Mouse (Mus musculus) monocyte, adult 59 days (primary cell): ENCODE results near the gene 1500011B03Rik. TPM values are rescaled to one million over a fixed set of nuclear protein-coding genes. Genes with fewer than 3 reads are reported as not detected.

Source experiments
- total RNA-seq, 2 experiments: library from RNA; stranded (reverse); gene quantifications; one replicate each; pipeline ENCODE4 v1.2.4; 2023

1500011B03Rik gene
- 10 to 100 TPM; 34.2 to 43.0 TPM for total RNA-seq

DNA sequence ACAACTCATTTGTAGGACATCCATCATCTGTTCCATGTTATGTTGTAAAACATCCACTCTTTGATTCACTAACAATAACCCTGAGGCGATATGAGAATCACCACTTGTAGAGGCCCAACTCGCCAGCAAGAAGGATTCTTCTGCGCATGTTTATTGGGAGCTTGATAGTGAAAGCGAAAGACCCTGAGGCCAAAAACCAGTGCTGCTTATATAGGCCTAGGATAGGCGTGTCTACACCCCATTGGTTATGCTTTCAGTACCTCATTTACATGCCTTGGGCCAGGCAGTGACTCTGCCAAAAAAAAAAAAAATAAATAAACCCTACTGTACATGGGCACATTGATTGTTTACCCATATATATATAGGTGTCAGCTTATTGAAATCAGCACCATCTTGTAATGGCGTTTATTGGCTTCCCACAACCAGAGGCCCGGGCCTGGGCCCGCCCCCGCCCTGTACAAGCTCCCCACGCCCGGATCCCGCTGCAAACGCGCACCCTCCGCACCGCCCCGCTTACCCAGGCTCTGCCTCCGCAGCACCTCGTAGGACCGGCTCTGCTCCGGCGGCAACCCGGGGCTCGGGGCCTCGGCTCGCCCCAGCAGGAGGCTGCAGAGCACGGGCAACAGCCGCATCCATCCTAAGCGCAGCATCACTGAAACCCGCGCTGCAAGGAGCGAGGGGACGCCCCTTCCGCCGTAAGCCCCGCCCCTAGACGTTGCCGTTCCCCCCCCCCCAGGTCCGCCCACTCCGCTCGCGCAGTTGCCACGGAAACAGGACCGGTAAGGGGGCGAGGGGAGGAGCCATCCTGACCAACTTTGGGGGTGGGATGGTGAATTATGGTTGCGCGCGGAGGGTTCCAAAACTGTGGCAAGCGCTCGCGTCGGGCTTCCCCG lies at the start of gene 1500011B03Rik:
Gene 1500011B03Rik (minus strand): TSS at position 673 of the 893 bp plus-strand sequence.

DNA sequence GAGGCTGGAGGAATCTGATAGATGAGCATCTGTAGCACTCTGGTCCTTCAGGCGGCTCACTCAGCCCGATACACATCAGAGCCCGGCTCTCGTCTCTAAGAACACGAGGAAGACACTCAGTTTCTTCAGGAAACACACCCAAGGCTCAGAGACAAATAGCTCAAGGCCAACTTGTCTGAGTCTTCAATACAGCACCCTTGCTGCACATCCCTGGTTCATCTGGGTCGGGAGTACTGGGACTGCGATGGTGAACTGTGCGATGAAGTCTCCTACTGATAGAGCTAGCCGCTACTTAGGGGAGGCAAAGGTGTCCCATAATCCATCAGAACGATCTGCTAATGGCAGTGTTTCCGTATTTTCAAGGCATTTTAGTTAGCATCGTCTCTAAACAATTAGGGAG lies 35.3 kb upstream of the 1500011B03Rik start, which contains the start of gene Gm9936:
Gene Gm9936 (minus strand): TSS at position 101 of the 400 bp plus-strand sequence.

GRCm38 (mm10) chr5:114853364-114853763 lies 30.1 kb upstream of the 1500011B03Rik start, which contains the start of gene 4930519G04Rik:
Gene 4930519G04Rik (plus strand): TSS chr5:114853664.

DNA sequence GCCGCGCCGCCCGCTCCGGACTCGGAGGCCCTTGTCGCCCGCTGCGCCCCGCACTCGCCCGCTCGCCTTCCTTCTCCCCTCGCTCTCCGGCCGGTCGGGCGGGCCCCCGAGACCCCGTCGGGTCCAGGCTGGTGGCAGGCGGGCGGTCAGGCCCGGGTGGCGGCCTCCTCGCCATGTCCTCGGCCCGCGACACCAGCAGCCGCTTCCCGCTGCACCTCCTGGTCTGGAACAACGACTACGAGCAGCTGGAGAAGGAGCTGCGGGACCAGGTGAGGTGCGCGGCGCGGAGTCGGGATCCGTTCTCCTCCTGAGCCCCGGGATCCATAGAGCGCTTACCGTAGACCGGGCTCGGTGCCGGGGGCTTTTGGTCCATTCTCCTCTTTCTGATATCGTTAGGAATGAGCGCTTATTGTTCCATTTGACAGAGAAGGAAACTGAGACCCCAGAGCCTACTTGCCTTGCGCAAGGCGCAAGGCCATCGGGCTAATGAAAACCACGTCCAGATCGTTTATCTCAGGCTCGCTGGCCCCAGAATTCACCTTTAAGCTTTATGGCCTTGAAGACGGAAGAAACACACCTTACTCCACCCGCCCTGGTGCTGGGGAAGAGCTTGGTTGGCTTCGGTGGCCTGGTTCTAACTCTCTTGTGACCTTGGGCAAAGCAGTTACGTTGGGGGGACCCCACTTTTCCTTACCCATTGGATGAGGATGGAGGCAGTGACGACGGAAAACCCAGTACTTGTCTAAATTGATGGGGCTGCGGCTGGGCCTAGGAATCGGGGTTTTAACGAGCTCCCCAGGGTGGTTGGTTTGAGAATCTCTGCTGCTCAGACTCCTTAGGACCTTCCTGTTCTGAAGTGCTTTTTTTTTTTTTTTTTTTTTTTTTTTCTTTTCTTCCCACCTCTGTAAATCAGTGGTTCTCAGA lies 48.0 kb downstream of the 1500011B03Rik start, which contains the start of gene Git2:
Gene Git2 (minus strand): TSS at position 462 of the 924 bp plus-strand sequence.

GRCm38 (mm10) chr5:114774403-114775051 lies 48.7 kb downstream of the 1500011B03Rik start, which contains the start of gene Ankrd13a:
Gene Ankrd13a (plus strand): TSS chr5:114774677.

Other genes with a start within 250 kb of the 1500011B03Rik start
- 10 to 100 TPM in 1 of 2 experiments, 1 to 10 TPM in 1; 7.4 to 11.9 TPM for gene Trpv4, start 165.0 kb downstream of the 1500011B03Rik start, total RNA-seq
- 100 to 1,000 TPM; 175 to 179 TPM for gene Gltp, start 132.5 kb downstream of the 1500011B03Rik start, total RNA-seq
- 10 to 100 TPM in 1 of 2 experiments, 1 to 10 TPM in 1; 7.6 to 11.7 TPM for gene Tchp, start 115.7 kb downstream of the 1500011B03Rik start, total RNA-seq
- gene Ankrd13a, start 48.8 kb downstream of the 1500011B03Rik start, total RNA-seq = 100 to 1,000 TPM; 156 to 165 TPM
- 100 to 1,000 TPM; 144 to 147 TPM for gene Git2, start 48.0 kb downstream of the 1500011B03Rik start, total RNA-seq
- not detected for gene 4930519G04Rik, start 30.2 kb upstream of the 1500011B03Rik start, total RNA-seq
- gene Gm9936, start 35.2 kb upstream of the 1500011B03Rik start, total RNA-seq = not detected
- 10 to 100 TPM; 39.8 to 50.6 TPM for gene Oasl2, start 73.5 kb upstream of the 1500011B03Rik start, total RNA-seq
- gene Oasl1, start 99.8 kb upstream of the 1500011B03Rik start, total RNA-seq = 10 to 100 TPM; 12.9 to 15.3 TPM
- 10 to 100 TPM; 16.4 to 20.3 TPM for gene 2210016L21Rik, start 118.7 kb upstream of the 1500011B03Rik start, total RNA-seq
- not detected for gene Hnf1a, start 147.6 kb upstream of the 1500011B03Rik start, total RNA-seq
- gene Sppl3, start 187.7 kb upstream of the 1500011B03Rik start, total RNA-seq = 10 to 100 TPM; 64.1 to 64.7 TPM